In genomic region chr7:109168716-109169115, GRCm38 (mm10) we compare ENCODE assay signal across 11 mouse cellular contexts. TPM values are rescaled to one million over a fixed set of nuclear protein-coding genes. Genes with fewer than 3 reads are reported as not detected.
DNase-seq lines count a peak whose midpoint lies in the region; ATAC-seq and TF ChIP-seq lines count a peak whose summit lies in the region.
"Had no signal": no experiment of that assay in that cellular context is flagged by ENCODE, and none has a peak within 500 bp of the region (broad histone marks: within the 10 kb centered on the region; RNA-seq: fewer than 3 reads in every experiment).

No protein-coding gene starts in this region.

- peaks cover 15% of the 10 kb centered on the region for H3K36me3 ChIP-seq in forebrain, embryonic 10.5 days (replicated peaks)
- H3K36me3 ChIP-seq in hindbrain, embryonic 15.5 days = no peaks in the 10 kb centered on the region
- H3K36me3 ChIP-seq in midbrain, postnatal 0 days (ENCODE audit: insufficient read depth, low read length) = no peaks in the 10 kb centered on the region
- H3K36me3 ChIP-seq: G1E; lung, embryonic 15.5 days had no signal

- 94% methylated on average over 7 of the region's 7 CpGs for WGBS in forebrain, embryonic 10.5 days
- 89% methylated on average over 7 of the region's 7 CpGs for WGBS in hindbrain, embryonic 15.5 days
- WGBS in midbrain, postnatal 0 days = 65% methylated on average over 7 of the region's 7 CpGs

- ATAC-seq in hindbrain, embryonic 15.5 days (ENCODE audit: low FRiP score, low read depth) = no peak
- no peak for ATAC-seq in midbrain, postnatal 0 days (ENCODE audit: low FRiP score)

- H3K27me3 ChIP-seq in forebrain, embryonic 10.5 days (ENCODE audit: poor library complexity, severe bottlenecking) = peaks cover 100% of the 10 kb centered on the region
- H3K27me3 ChIP-seq in hindbrain, embryonic 15.5 days = peaks cover 18% of the 10 kb centered on the region
- no peaks in the 10 kb centered on the region; the same call in 1 of the 2 replicates for H3K27me3 ChIP-seq in midbrain, postnatal 0 days (ENCODE audit: insufficient read depth, low read length)

- H3K27ac ChIP-seq in forebrain, embryonic 10.5 days = no peak overlapping the region
- no peak overlapping the region for H3K27ac ChIP-seq in hindbrain, embryonic 15.5 days (replicated peaks)
- peak overlapping the region; percentile 84; the same call in 1 of the 2 replicates for H3K27ac ChIP-seq in midbrain, postnatal 0 days (ENCODE audit: low read depth, low read length)
- H3K27ac ChIP-seq: heart, adult 2 months; lung, embryonic 15.5 days had no signal

- H3K9ac ChIP-seq in hindbrain, embryonic 15.5 days = no peak overlapping the region
- H3K9ac ChIP-seq in midbrain, postnatal 0 days (replicated peaks; ENCODE audit: low read length, poor library complexity, severe bottlenecking) = peak overlapping the region; percentile 80

- peak overlapping the region; percentile 95 for H3K4me2 ChIP-seq in hindbrain, embryonic 15.5 days
- H3K4me2 ChIP-seq in midbrain, postnatal 0 days (ENCODE audit: low read depth, low read length, poor library complexity, severe bottlenecking) = peak overlapping the region; percentile 97

- DNase-seq in cerebellum, adult 9-11 months = peak; percentile 36
- no peak for DNase-seq in cerebellum, postnatal 10 days
- no peak for DNase-seq in forebrain, embryonic 10.5 days (ENCODE audit: extremely low spot score, low spot score)
- DNase-seq in midbrain, postnatal 0 days (ENCODE audit: low spot score) = no peak
- DNase-seq in adrenal gland, postnatal 4 days (ENCODE audit: low spot score in 2 of 2) = no peak
- no peak for DNase-seq in spleen, postnatal 4 days (ENCODE audit: low spot score in 2 of 2)
- no peak for DNase-seq in kidney, adult 9 months

- TF ChIP-seq CTCF in midbrain, postnatal 0 days (IDR thresholded peaks at IDR 0.05) = no peak

- peaks cover 9% of the 10 kb centered on the region for H3K9me3 ChIP-seq in forebrain, embryonic 10.5 days
- no peaks in the 10 kb centered on the region for H3K9me3 ChIP-seq in hindbrain, embryonic 15.5 days
- no peaks in the 10 kb centered on the region for H3K9me3 ChIP-seq in midbrain, postnatal 0 days (ENCODE audit: low read length)
- H3K9me3 ChIP-seq: lung, embryonic 15.5 days had no signal

- H3K4me3 ChIP-seq in forebrain, embryonic 10.5 days = peak overlapping the region; percentile 65; the same call in 1 of the 2 replicates
- H3K4me3 ChIP-seq in hindbrain, embryonic 15.5 days = peak overlapping the region; percentile 59
- peak overlapping the region; percentile 73 for H3K4me3 ChIP-seq in midbrain, postnatal 0 days (ENCODE audit: low read depth, low read length)

- peaks cover 82% of the 10 kb centered on the region for H3K4me1 ChIP-seq in forebrain, embryonic 10.5 days
- peaks cover 37% of the 10 kb centered on the region for H3K4me1 ChIP-seq in hindbrain, embryonic 15.5 days (replicated peaks)
- peaks cover 2% of the 10 kb centered on the region; the same call in 1 of the 2 replicates for H3K4me1 ChIP-seq in midbrain, postnatal 0 days (ENCODE audit: insufficient read depth, low read length)

RNA-seq across cellular contexts. Expression of gene Lmo1, which starts 6.3 kb away (rescaled TPM):
- polyA plus RNA-seq in forebrain, embryonic 10.5 days (2016; fragmentation: Nextera tagmentation; extraction: Ambion mirVana) = 21.9 and 29.6 TPM in 2 replicates
- 59.5 and 78.0 TPM in 2 replicates for polyA plus RNA-seq in hindbrain, embryonic 15.5 days (2015; fragmentation: Nextera tagmentation; extraction: Ambion mirVana)
- total RNA-seq in midbrain, postnatal 0 days (2014; rRNA removed) = 109 and 117 TPM in 2 replicates
- polyA plus RNA-seq in midbrain, postnatal 0 days (2015; fragmentation: Nextera tagmentation; extraction: Ambion mirVana) = 109 and 121 TPM in 2 replicates
- 10 to 100 TPM; 10.0 to 11.1 TPM for total RNA-seq in adrenal gland, postnatal 4 days (2021)
- total RNA-seq: G1E had no signal
- polyA plus RNA-seq: G1E had no signal
